Mouse (Mus musculus) C2C12 (cell line): Measurements from ENCODE around the gene Olfr105-ps.

Experiments
- CEBPB ChIP-seq: IDR thresholded peaks from one replicate; pipeline ENCODE4 v1.6.1; 2011; ENCODE audit warnings: low read depth, mild to moderate bottlenecking, control low read depth, moderate library complexity
- CTCF ChIP-seq: IDR thresholded peaks from one replicate; pipeline ENCODE4 v1.5.1; 2011; ENCODE audit not compliant: control insufficient read depth, insufficient read depth, insufficient read length
- FOSL1 ChIP-seq: IDR thresholded peaks from one replicate; pipeline ENCODE4 v1.8.0; 2011; ENCODE audit warnings: mild to moderate bottlenecking, low read length; ENCODE audit not compliant: poor library complexity, insufficient read depth, severe bottlenecking
- MAX ChIP-seq: IDR thresholded peaks from one replicate; pipeline ENCODE4 v1.6.1; 2011; ENCODE audit warnings: mild to moderate bottlenecking, control low read depth
- MYOD1 ChIP-seq: IDR thresholded peaks from one replicate; pipeline ENCODE4 v1.6.1; 2011; ENCODE audit warnings: low read depth; ENCODE audit not compliant: control insufficient read depth, insufficient read length
- USF1 ChIP-seq: IDR thresholded peaks from one replicate; pipeline ENCODE4 v1.6.1; 2011; ENCODE audit warnings: low read depth, mild to moderate bottlenecking, control low read depth, moderate library complexity

DNA sequence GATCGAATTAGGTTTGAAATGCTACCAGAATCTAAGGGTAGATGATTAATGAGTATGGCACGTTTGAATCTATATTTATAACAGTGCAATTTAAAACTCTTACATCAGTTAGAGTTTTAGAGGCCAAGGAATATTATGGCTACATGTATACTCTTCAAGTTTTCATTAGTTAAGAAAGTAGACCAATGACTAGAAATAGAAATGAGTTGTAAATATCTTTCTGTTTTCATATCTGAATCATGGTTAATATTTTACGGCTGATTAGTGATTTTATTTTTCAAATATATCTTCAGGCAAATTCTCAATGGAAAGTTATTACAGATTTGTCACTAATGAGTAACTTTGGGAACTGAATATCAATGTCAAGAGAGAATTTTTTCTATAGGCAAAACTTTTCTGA, 20.1 kb downstream of the Olfr105-ps start, which contains the start of gene Olfr107:
- TF ChIP-seq CTCF (no peak), CEBPB (no peak), MAX (no peak), USF1 (no peak), FOSL1 (no peak), MYOD1 (no peak)
